In genomic region chr5:34806038-34806437, GRCm38 (mm10) we compare ENCODE assay signal across 22 mouse cellular contexts. TPM values are rescaled to one million over a fixed set of nuclear protein-coding genes. Genes with fewer than 3 reads are reported as not detected.
A peak's percentile ranks its signal among the peaks of the same experiment; 100 is the strongest.
DNase-seq lines count a peak whose midpoint lies in the region; ATAC-seq and TF ChIP-seq lines count a peak whose summit lies in the region.
"Had no signal": no experiment of that assay in that cellular context is flagged by ENCODE, and none has a peak within 500 bp of the region (broad histone marks: within the 10 kb centered on the region; RNA-seq: fewer than 3 reads in every experiment).

No protein-coding gene starts in this region.

- no peak for TF ChIP-seq POLR2A in MEL (IDR thresholded peaks at IDR 0.05; ENCODE audit: control insufficient read depth in 1 of 2, insufficient read depth in 1 of 2, low read depth in 1 of 2, low read length in 2 of 2, poor library complexity in 1 of 2)

- WGBS in hindbrain, postnatal 0 days: 96% methylated on average over 1 of the region's 1 CpGs
- 100% methylated on average over 1 of the region's 1 CpGs for WGBS in hindbrain, embryonic 12.5 days
- 93% methylated on average over 1 of the region's 1 CpGs for WGBS in lung, embryonic 14.5 days
- 100% methylated on average over 1 of the region's 1 CpGs for WGBS in stomach, postnatal 0 days
- 100% methylated on average over 1 of the region's 1 CpGs for WGBS in forebrain, embryonic 12.5 days

- no peaks in the 10 kb centered on the region for H3K79me2 ChIP-seq in MEL (ENCODE audit: control insufficient read depth, insufficient read depth, low read length, poor library complexity)

- peak; percentile 12; the same call in 1 of the 2 replicates for TF ChIP-seq RAD21 in MEL (IDR thresholded peaks at IDR 0.05; ENCODE audit: low read depth, low read length)

- H3K36me3 ChIP-seq in hindbrain, postnatal 0 days (ENCODE audit: insufficient read depth, low read length): peaks cover 25% of the 10 kb centered on the region
- peaks cover 43% of the 10 kb centered on the region for H3K36me3 ChIP-seq in hindbrain, embryonic 12.5 days
- peaks cover 50% of the 10 kb centered on the region for H3K36me3 ChIP-seq in lung, embryonic 14.5 days (ENCODE audit: insufficient read depth)
- peaks cover 8 to 16% of the 10 kb centered on the region in 2 experiments for H3K36me3 ChIP-seq in MEL (ENCODE audit: control insufficient read depth in 1 of 2, insufficient read depth in 2 of 2, low read length in 2 of 2)
- peaks cover 19% of the 10 kb centered on the region for H3K36me3 ChIP-seq in stomach, postnatal 0 days (ENCODE audit: control insufficient read depth, insufficient read depth, low read length)
- peaks cover 45% of the 10 kb centered on the region for H3K36me3 ChIP-seq in forebrain, embryonic 12.5 days (replicated peaks)

- no peak for DNase-seq in hindbrain, postnatal 0 days (ENCODE audit: low spot score)
- no peak for DNase-seq in lung, embryonic 14.5 days
- DNase-seq in lung, postnatal 4 days: no peak
- DNase-seq in MEL (ENCODE audit: low read depth, low spot score): peak; percentile 45
- no peak for DNase-seq in stomach, postnatal 0 days (ENCODE audit: low spot score)
- DNase-seq: cerebellum, postnatal 10 days; heart, postnatal 36 days; kidney, adult 18-20 months; kidney, postnatal 25 days; layer of hippocampus, adult 9-11 months; right cerebral cortex, postnatal 25 days; thymus, adult 2 months had no signal

- TF ChIP-seq CTCF in hindbrain, postnatal 0 days (IDR thresholded peaks at IDR 0.05; ENCODE audit: low read depth): peak; percentile 29; the same call in 1 of the 2 replicates
- TF ChIP-seq CTCF in lung, embryonic 14.5 days (IDR thresholded peaks at IDR 0.05; ENCODE audit: low read depth): peak; percentile 26; the same call in 1 of the 2 replicates
- TF ChIP-seq CTCF in MEL (IDR thresholded peaks at IDR 0.05 in 2 of 3, conservative IDR thresholded peaks at IDR 0.05 in 1 of 3; ENCODE audit: control insufficient read depth in 1 of 3, insufficient read depth in 1 of 3, low read depth in 2 of 3, low read length in 3 of 3, poor library complexity in 1 of 3, severe bottlenecking in 1 of 3): peak; percentile 24 to 60 (median 49); a peak in 3 of 6 replicates
- peak; percentile 37 for TF ChIP-seq CTCF in stomach, postnatal 0 days (IDR thresholded peaks at IDR 0.05; ENCODE audit: low read depth)

- H3K4me2 ChIP-seq in hindbrain, postnatal 0 days (ENCODE audit: low read depth, low read length): no peak overlapping the region
- H3K4me2 ChIP-seq in hindbrain, embryonic 12.5 days (replicated peaks): no peak overlapping the region
- no peak overlapping the region for H3K4me2 ChIP-seq in lung, embryonic 14.5 days
- no peak overlapping the region for H3K4me2 ChIP-seq in stomach, postnatal 0 days (replicated peaks; ENCODE audit: low read depth)
- H3K4me2 ChIP-seq in forebrain, embryonic 12.5 days: no peak overlapping the region
- H3K4me2 ChIP-seq: embryonic facial prominence, embryonic 12.5 days; heart, embryonic 13.5 days; limb, embryonic 12.5 days; liver, embryonic 15.5 days; stomach, embryonic 15.5 days had no signal

- no peak for ATAC-seq in hindbrain, postnatal 0 days
- ATAC-seq in hindbrain, embryonic 12.5 days (ENCODE audit: low FRiP score): no peak
- no peak for ATAC-seq in lung, embryonic 14.5 days (ENCODE audit: insufficient read depth)
- no peak for ATAC-seq in stomach, postnatal 0 days (ENCODE audit: low FRiP score, low TSS enrichment)
- ATAC-seq in forebrain, embryonic 12.5 days (ENCODE audit: low FRiP score): no peak
- ATAC-seq: hindbrain, embryonic 16.5 days; midbrain, embryonic 16.5 days had no signal

- no peak for TF ChIP-seq EP300 in MEL (IDR thresholded peaks at IDR 0.05; ENCODE audit: low read depth in 1 of 2, low read length in 2 of 2)
- TF ChIP-seq EP300 in stomach, postnatal 0 days (optimal IDR thresholded peaks at IDR 0.05): no peak

- H3K9me3 ChIP-seq in hindbrain, postnatal 0 days (ENCODE audit: low read length): no peaks in the 10 kb centered on the region
- H3K9me3 ChIP-seq in hindbrain, embryonic 12.5 days (replicated peaks): no peaks in the 10 kb centered on the region
- no peaks in the 10 kb centered on the region for H3K9me3 ChIP-seq in lung, embryonic 14.5 days (ENCODE audit: low read depth, low read length)
- no peaks in the 10 kb centered on the region for H3K9me3 ChIP-seq in MEL (replicated peaks; ENCODE audit: insufficient read depth, low read length)
- no peaks in the 10 kb centered on the region for H3K9me3 ChIP-seq in stomach, postnatal 0 days (ENCODE audit: control insufficient read depth, low read length)
- no peaks in the 10 kb centered on the region for H3K9me3 ChIP-seq in forebrain, embryonic 12.5 days
- H3K9me3 ChIP-seq: embryonic facial prominence, embryonic 12.5 days; heart, embryonic 13.5 days; limb, embryonic 12.5 days; liver, embryonic 15.5 days; stomach, embryonic 15.5 days had no signal

- no peak overlapping the region for H3K27ac ChIP-seq in hindbrain, postnatal 0 days
- H3K27ac ChIP-seq in hindbrain, embryonic 12.5 days: no peak overlapping the region
- no peak overlapping the region for H3K27ac ChIP-seq in lung, embryonic 14.5 days (ENCODE audit: low read depth)
- no peak overlapping the region for H3K27ac ChIP-seq in MEL (ENCODE audit: control insufficient read depth, low read depth, low read length)
- H3K27ac ChIP-seq in stomach, postnatal 0 days (replicated peaks): no peak overlapping the region
- H3K27ac ChIP-seq in forebrain, embryonic 12.5 days: no peak overlapping the region
- H3K27ac ChIP-seq: embryonic facial prominence, embryonic 12.5 days; heart, embryonic 13.5 days; limb, embryonic 12.5 days; liver, embryonic 15.5 days; stomach, embryonic 15.5 days had no signal

- no peak overlapping the region for H3K4me3 ChIP-seq in hindbrain, postnatal 0 days (ENCODE audit: low read length)
- no peak overlapping the region for H3K4me3 ChIP-seq in hindbrain, embryonic 12.5 days
- no peak overlapping the region for H3K4me3 ChIP-seq in lung, embryonic 14.5 days (ENCODE audit: low read depth, low read length)
- H3K4me3 ChIP-seq in MEL (ENCODE audit: control insufficient read depth in 1 of 2, insufficient read depth in 1 of 2, low read depth in 2 of 2, low read length in 2 of 2): no peak overlapping the region
- H3K4me3 ChIP-seq in stomach, postnatal 0 days (ENCODE audit: low read depth, low read length): no peak overlapping the region
- H3K4me3 ChIP-seq in forebrain, embryonic 12.5 days (replicated peaks): no peak overlapping the region
- H3K4me3 ChIP-seq: embryonic facial prominence, embryonic 12.5 days; erythroblast, embryonic 14.5 days; heart, embryonic 13.5 days; limb, embryonic 12.5 days; liver, embryonic 15.5 days; stomach, embryonic 15.5 days had no signal

- H3K4me1 ChIP-seq in hindbrain, postnatal 0 days (ENCODE audit: insufficient read depth, low read length): no peaks in the 10 kb centered on the region
- H3K4me1 ChIP-seq in hindbrain, embryonic 12.5 days: no peaks in the 10 kb centered on the region
- no peaks in the 10 kb centered on the region for H3K4me1 ChIP-seq in lung, embryonic 14.5 days (ENCODE audit: insufficient read depth)
- peaks cover under 1 to 2% of the 10 kb centered on the region in 2 experiments for H3K4me1 ChIP-seq in MEL (ENCODE audit: control insufficient read depth in 1 of 2, insufficient read depth in 2 of 2, low read length in 2 of 2)
- no peaks in the 10 kb centered on the region for H3K4me1 ChIP-seq in stomach, postnatal 0 days (replicated peaks; ENCODE audit: control insufficient read depth, insufficient read depth)
- H3K4me1 ChIP-seq in forebrain, embryonic 12.5 days: no peaks in the 10 kb centered on the region
- H3K4me1 ChIP-seq: embryonic facial prominence, embryonic 12.5 days; heart, embryonic 13.5 days; limb, embryonic 12.5 days; stomach, embryonic 15.5 days had no signal

- H3K9ac ChIP-seq in hindbrain, postnatal 0 days (replicated peaks; ENCODE audit: low read length): no peak overlapping the region
- no peak overlapping the region for H3K9ac ChIP-seq in hindbrain, embryonic 12.5 days
- no peak overlapping the region for H3K9ac ChIP-seq in lung, embryonic 14.5 days
- H3K9ac ChIP-seq in MEL (ENCODE audit: control insufficient read depth, low read depth, low read length, poor library complexity, severe bottlenecking): no peak overlapping the region
- no peak overlapping the region for H3K9ac ChIP-seq in stomach, postnatal 0 days (ENCODE audit: low read length)
- H3K9ac ChIP-seq in forebrain, embryonic 12.5 days: no peak overlapping the region
- H3K9ac ChIP-seq: embryonic facial prominence, embryonic 12.5 days; heart, embryonic 13.5 days; limb, embryonic 12.5 days; liver, embryonic 15.5 days; stomach, embryonic 15.5 days had no signal

- no peaks in the 10 kb centered on the region for H3K27me3 ChIP-seq in hindbrain, postnatal 0 days (ENCODE audit: insufficient read depth, low read length)
- no peaks in the 10 kb centered on the region for H3K27me3 ChIP-seq in hindbrain, embryonic 12.5 days
- no peaks in the 10 kb centered on the region for H3K27me3 ChIP-seq in lung, embryonic 14.5 days (ENCODE audit: insufficient read depth, low read length)
- H3K27me3 ChIP-seq in MEL (ENCODE audit: control insufficient read depth in 1 of 2, insufficient read depth in 2 of 2, low read length in 2 of 2): no peaks in the 10 kb centered on the region
- H3K27me3 ChIP-seq in stomach, postnatal 0 days (ENCODE audit: control insufficient read depth, insufficient read depth, low read length): no peaks in the 10 kb centered on the region
- no peaks in the 10 kb centered on the region for H3K27me3 ChIP-seq in forebrain, embryonic 12.5 days
- H3K27me3 ChIP-seq: embryonic facial prominence, embryonic 12.5 days; heart, embryonic 13.5 days; limb, embryonic 12.5 days; liver, embryonic 15.5 days; stomach, embryonic 15.5 days had no signal

TF ChIP-seq in MEL, 35 proteins besides CTCF, POLR2A, EP300 and RAD21:
- peak; percentile 50; the same call in 1 of the 2 replicates for TF ChIP-seq MYC (IDR thresholded peaks at IDR 0.05; ENCODE audit: low read depth, low read length)
- TF ChIP-seq ELF1 (IDR thresholded peaks at IDR 0.05; ENCODE audit: low read depth, low read length): no peak
- TF ChIP-seq SIN3A (IDR thresholded peaks at IDR 0.05; ENCODE audit: low read length): no peak
- TF ChIP-seq SMC3 (IDR thresholded peaks at IDR 0.05; ENCODE audit: low read depth, low read length): peak; percentile 36

RNA-seq across cellular contexts. Expression of gene Htt, which starts 44.5 kb away (rescaled TPM):
- total RNA-seq in hindbrain, postnatal 0 days (2014; rRNA removed): 37.4 and 44.0 TPM in 2 replicates
- 7.5 and 8.0 TPM in 2 replicates for polyA plus RNA-seq in hindbrain, postnatal 0 days (2015; fragmentation: Nextera tagmentation; extraction: Ambion mirVana)
- polyA plus RNA-seq in hindbrain, embryonic 12.5 days (2016; fragmentation: Nextera tagmentation; extraction: Ambion mirVana): 19.0 and 20.3 TPM in 2 replicates
- polyA plus RNA-seq in lung, embryonic 14.5 days (2014; fragmentation: Nextera tagmentation; extraction: Ambion mirVana): 19.8 and 22.8 TPM in 2 replicates
- 27.0 and 27.5 TPM in 2 replicates for total RNA-seq in MEL (2012; rRNA removed)
- polyA plus RNA-seq in MEL (2012; ENCODE audit: insufficient read depth in 1 of 2, insufficient read length in 2 of 2, low read depth in 1 of 2, low replicate concordance in 2 of 2, missing spikeins in 1 of 2): 10 to 100 TPM in 1 of 2 experiments, not detected in 1; 33.0 TPM
- 3.0 and 3.5 TPM in 2 replicates for polyA plus RNA-seq in stomach, postnatal 0 days (2015; fragmentation: Nextera tagmentation; extraction: Ambion mirVana)
- 19.8 and 22.0 TPM in 2 replicates for polyA plus RNA-seq in forebrain, embryonic 12.5 days (2016; fragmentation: Nextera tagmentation; extraction: Ambion mirVana)
